Mouse (Mus musculus): ENCODE results near the gene Dbr1. TPM values are rescaled to one million over a fixed set of nuclear protein-coding genes. Genes with fewer than 3 reads are reported as not detected.
A peak's percentile ranks its signal among the peaks of the same experiment; 100 is the strongest.
"Not testable (repeated sequence)": the region's sequence is repeated elsewhere in the genome, so short reads cannot be mapped to it uniquely, and the experiment has no call there.

Dbr1 gene
- polyA plus RNA-seq, 1 experiment from 2014 or later, result 31.1 TPM

DNA sequence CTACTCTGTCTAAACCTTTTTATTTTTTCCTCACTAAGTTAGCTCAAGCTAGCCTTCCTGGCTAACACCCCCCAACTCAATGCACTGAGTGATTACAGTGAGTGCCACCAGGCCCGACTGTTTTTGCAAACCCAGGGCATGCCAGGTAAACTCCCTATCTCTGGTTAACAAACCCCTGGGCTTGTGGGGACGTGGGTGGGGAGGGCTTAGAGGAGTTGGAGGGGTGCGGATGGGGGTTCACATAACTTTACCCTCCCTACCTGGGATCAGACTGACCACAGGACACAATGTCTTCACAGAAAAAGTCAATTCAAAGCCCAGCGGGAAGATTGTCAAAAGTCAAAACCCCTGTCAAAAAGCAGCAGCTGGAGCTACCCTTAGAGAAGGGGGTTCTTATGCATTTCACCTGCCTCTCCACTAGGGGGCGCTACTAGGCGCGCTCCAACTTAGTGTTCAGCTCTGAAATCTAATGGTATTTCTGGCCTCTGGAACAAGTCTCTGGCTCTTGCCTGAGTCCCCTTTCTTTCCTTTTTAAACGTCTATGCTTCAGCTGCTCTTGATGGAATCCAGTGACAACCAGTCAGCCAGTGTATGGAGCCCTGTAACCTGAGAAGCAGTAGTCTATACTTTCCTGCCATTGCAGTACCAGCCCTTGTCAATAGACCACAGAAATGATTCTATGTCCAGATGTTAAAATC lies 12.1 kb downstream of the Dbr1 start:
- WGBS, result 30% methylated on average over 8 of the region's 8 CpGs
- no peak overlapping the region for H3K9ac ChIP-seq (ENCODE audit: low read length)
- no peak overlapping the region for H3K27ac ChIP-seq (ENCODE audit: low read depth, low read length)
- H3K36me3 ChIP-seq (ENCODE audit: control insufficient read depth, insufficient read depth, low read length), result peaks cover 10% of the 10 kb centered on the region
- no peak for ATAC-seq (ENCODE audit: insufficient read depth, low FRiP score, low TSS enrichment)
- no peak overlapping the region for H3K4me3 ChIP-seq (ENCODE audit: low read depth, low read length)
- H3K27me3 ChIP-seq (ENCODE audit: control insufficient read depth, insufficient read depth, low read length), result no peaks in the 10 kb centered on the region
- peak; percentile 64 for DNase-seq (ENCODE audit: low spot score)
- no peak overlapping the region for H3K4me2 ChIP-seq (ENCODE audit: low read depth)
- no peaks in the 10 kb centered on the region for H3K9me3 ChIP-seq (ENCODE audit: control insufficient read depth, low read length)
- H3K4me1 ChIP-seq (ENCODE audit: control insufficient read depth, insufficient read depth, low read length), result no peaks in the 10 kb centered on the region

- 83% methylated on average over 8 of the region's 8 CpGs for WGBS
- no peaks in the 10 kb centered on the region for H3K9me3 ChIP-seq (ENCODE audit: control insufficient read depth, low read length)
- H3K4me1 ChIP-seq (ENCODE audit: control insufficient read depth, insufficient read depth, low read length), result no peaks in the 10 kb centered on the region
- H3K4me3 ChIP-seq (ENCODE audit: low read depth, low read length), result no peak overlapping the region
- H3K27ac ChIP-seq (ENCODE audit: low read depth, low read length), result no peak overlapping the region
- ATAC-seq (ENCODE audit: insufficient read depth, low FRiP score, low TSS enrichment), result no peak
- no peak for DNase-seq (ENCODE audit: low spot score)
- no peak overlapping the region for H3K9ac ChIP-seq (ENCODE audit: low read length)
- H3K27me3 ChIP-seq (ENCODE audit: control insufficient read depth, insufficient read depth, low read length), result no peaks in the 10 kb centered on the region
- no peaks in the 10 kb centered on the region for H3K36me3 ChIP-seq (ENCODE audit: control insufficient read depth, insufficient read depth, low read length)
- no peak overlapping the region for H3K4me2 ChIP-seq (ENCODE audit: low read depth)
Observed at GRCm38 (mm10) chr9:99591144-99591543, 15.5 kb downstream of the Dbr1 start.

DNA sequence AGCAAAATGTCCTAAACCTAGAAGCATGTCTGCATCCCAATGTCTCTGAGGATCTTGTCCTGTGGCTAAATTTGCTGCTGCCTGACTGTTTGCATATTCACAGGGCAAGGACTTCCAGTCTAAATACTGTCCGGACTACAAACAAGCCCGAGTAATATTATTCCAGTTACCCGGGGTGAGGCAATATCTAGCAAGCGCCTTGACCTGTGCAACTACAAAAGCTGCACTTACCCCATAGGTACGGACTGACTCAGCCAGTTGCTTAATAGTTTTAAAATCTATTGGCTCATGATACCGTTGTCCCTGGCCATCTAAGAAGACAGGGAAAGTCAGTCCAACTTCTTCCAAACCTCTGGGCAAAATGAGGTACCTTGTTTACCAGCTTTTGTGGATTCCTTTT lies 23.5 kb downstream of the Dbr1 start:
- H3K36me3 ChIP-seq (ENCODE audit: control insufficient read depth, insufficient read depth, low read length); ATAC-seq (ENCODE audit: insufficient read depth, low FRiP score, low TSS enrichment); H3K4me2 ChIP-seq (ENCODE audit: low read depth); H3K27me3 ChIP-seq (ENCODE audit: control insufficient read depth, insufficient read depth, low read length); H3K4me1 ChIP-seq (ENCODE audit: control insufficient read depth, insufficient read depth, low read length); H3K9ac ChIP-seq (ENCODE audit: low read length); H3K27ac ChIP-seq (ENCODE audit: low read depth, low read length); H3K4me3 ChIP-seq (ENCODE audit: low read depth, low read length); H3K9me3 ChIP-seq (ENCODE audit: control insufficient read depth, low read length); DNase-seq (ENCODE audit: low spot score): not testable (repeated sequence)
- WGBS, result 96% methylated on average over 6 of the region's 6 CpGs

- WGBS, result 83% methylated on average over 2 of the region's 2 CpGs
- DNase-seq (ENCODE audit: low spot score) (no peak), ATAC-seq (ENCODE audit: insufficient read depth, low FRiP score, low TSS enrichment) (no peak)
- Histone ChIP-seq H3K36me3 (ENCODE audit: control insufficient read depth, insufficient read depth, low read length) (no peaks in the 10 kb centered on the region), H3K9me3 (ENCODE audit: control insufficient read depth, low read length) (no peaks in the 10 kb centered on the region), H3K4me2 (ENCODE audit: low read depth) (no peak overlapping the region), H3K4me1 (ENCODE audit: control insufficient read depth, insufficient read depth, low read length) (no peaks in the 10 kb centered on the region), H3K9ac (ENCODE audit: low read length) (no peak overlapping the region), H3K27me3 (ENCODE audit: control insufficient read depth, insufficient read depth, low read length) (no peaks in the 10 kb centered on the region), H3K4me3 (ENCODE audit: low read depth, low read length) (no peak overlapping the region), H3K27ac (ENCODE audit: low read depth, low read length) (no peak overlapping the region)
Observed at GRCm38 (mm10) chr9:99603566-99603965, 28.0 kb downstream of the Dbr1 start.

- Histone ChIP-seq H3K27me3 (ENCODE audit: control insufficient read depth, insufficient read depth, low read length) (no peaks in the 10 kb centered on the region), H3K36me3 (ENCODE audit: control insufficient read depth, insufficient read depth, low read length) (no peaks in the 10 kb centered on the region), H3K9ac (ENCODE audit: low read length) (no peak within 1 kb of the TSS), H3K4me3 (ENCODE audit: low read depth, low read length) (no peak within 1 kb of the TSS), H3K9me3 (ENCODE audit: control insufficient read depth, low read length) (no peaks in the 10 kb centered on the region), H3K4me2 (ENCODE audit: low read depth) (no peak within 1 kb of the TSS), H3K4me1 (ENCODE audit: control insufficient read depth, insufficient read depth, low read length) (no peaks in the 10 kb centered on the region), H3K27ac (ENCODE audit: low read depth, low read length) (no peak within 1 kb of the TSS)
- DNase-seq (ENCODE audit: low spot score) (no peak), ATAC-seq (ENCODE audit: insufficient read depth, low FRiP score, low TSS enrichment) (no peak)
- 67% methylated on average over 2 of the region's 2 CpGs for WGBS
Observed at GRCm38 (mm10) chr9:99612202-99612601, 36.6 kb downstream of the Dbr1 start, which contains the start of gene A4gnt. TSS of gene A4gnt (plus strand) at chr9:99612502.

DNA sequence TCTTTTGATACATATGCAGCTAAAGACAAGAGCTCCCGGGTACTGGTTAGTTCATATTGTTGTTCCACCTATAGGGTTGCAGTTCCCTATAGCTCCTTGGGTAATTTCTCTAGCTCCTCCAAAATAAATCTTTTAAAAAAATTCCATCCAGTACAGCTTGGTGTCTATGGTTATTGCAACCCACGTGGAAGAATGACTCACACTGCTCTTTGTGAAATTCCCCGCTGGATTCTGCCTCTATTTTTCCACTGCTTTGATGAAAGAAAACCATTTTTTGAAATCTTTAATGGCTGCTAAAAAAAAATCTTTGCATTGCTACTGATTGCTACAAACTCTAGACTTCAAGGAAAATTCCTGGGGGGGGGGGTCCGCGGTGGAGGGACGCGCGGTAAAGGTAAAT lies 44.1 kb downstream of the Dbr1 start:
- Histone ChIP-seq H3K4me1 (ENCODE audit: control insufficient read depth, insufficient read depth, low read length) (no peaks in the 10 kb centered on the region), H3K36me3 (ENCODE audit: control insufficient read depth, insufficient read depth, low read length) (no peaks in the 10 kb centered on the region), H3K4me3 (ENCODE audit: low read depth, low read length) (no peak overlapping the region), H3K9ac (ENCODE audit: low read length) (no peak overlapping the region), H3K9me3 (ENCODE audit: control insufficient read depth, low read length) (no peaks in the 10 kb centered on the region), H3K4me2 (ENCODE audit: low read depth) (no peak overlapping the region), H3K27ac (ENCODE audit: low read depth, low read length) (no peak overlapping the region), H3K27me3 (ENCODE audit: control insufficient read depth, insufficient read depth, low read length) (no peaks in the 10 kb centered on the region)
- ATAC-seq (ENCODE audit: insufficient read depth, low FRiP score, low TSS enrichment) (no peak), DNase-seq (ENCODE audit: low spot score) (no peak)
- 95% methylated on average over 7 of the region's 8 CpGs for WGBS

DNA sequence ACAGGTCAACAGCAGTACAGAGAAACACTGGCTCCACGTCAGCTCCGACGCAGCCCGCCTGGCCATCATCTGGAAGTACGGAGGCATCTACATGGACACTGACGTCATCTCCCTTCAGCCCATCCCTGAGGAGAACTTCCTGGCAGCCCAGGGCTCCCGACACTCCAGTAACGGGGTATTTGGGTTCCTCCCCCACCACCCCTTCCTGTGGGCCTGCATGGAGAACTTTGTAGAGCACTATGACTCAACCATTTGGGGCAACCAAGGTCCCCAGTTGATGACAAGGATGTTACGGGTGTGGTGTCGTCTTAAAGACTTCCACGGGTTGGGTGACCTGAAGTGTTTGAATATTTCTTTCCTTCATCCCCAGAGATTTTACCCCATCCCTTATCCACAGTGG lies 44.6 kb downstream of the Dbr1 start:
- WGBS, result 94% methylated on average over 11 of the region's 11 CpGs
- DNase-seq (ENCODE audit: low spot score) (no peak), ATAC-seq (ENCODE audit: insufficient read depth, low FRiP score, low TSS enrichment) (no peak)
- Histone ChIP-seq H3K4me3 (ENCODE audit: low read depth, low read length) (no peak overlapping the region), H3K9ac (ENCODE audit: low read length) (no peak overlapping the region), H3K4me1 (ENCODE audit: control insufficient read depth, insufficient read depth, low read length) (no peaks in the 10 kb centered on the region), H3K4me2 (ENCODE audit: low read depth) (no peak overlapping the region), H3K27me3 (ENCODE audit: control insufficient read depth, insufficient read depth, low read length) (no peaks in the 10 kb centered on the region), H3K9me3 (ENCODE audit: control insufficient read depth, low read length) (no peaks in the 10 kb centered on the region), H3K36me3 (ENCODE audit: control insufficient read depth, insufficient read depth, low read length) (no peaks in the 10 kb centered on the region), H3K27ac (ENCODE audit: low read depth, low read length) (no peak overlapping the region)

DNA sequence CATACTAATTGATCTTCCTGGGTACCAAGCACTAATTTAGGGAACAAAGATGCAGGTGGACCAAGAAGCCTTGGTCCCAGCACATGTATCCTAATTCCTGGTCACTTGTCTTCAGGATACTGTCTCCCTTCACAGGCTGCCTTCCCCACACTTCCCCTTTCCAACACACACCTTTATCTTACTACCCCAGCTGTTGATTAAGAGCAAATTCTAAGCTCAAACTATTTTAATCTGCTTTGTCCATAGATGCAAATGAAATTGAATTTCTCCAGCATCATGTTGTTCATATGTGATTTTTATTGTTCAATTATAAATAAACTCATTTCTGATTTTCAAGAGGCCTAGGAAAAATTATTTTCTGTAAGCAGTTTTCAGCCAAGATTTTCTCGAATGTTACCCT lies 46.4 kb downstream of the Dbr1 start:
- H3K27ac ChIP-seq (ENCODE audit: low read depth, low read length), result no peak overlapping the region
- H3K36me3 ChIP-seq (ENCODE audit: control insufficient read depth, insufficient read depth, low read length), result no peaks in the 10 kb centered on the region
- no peaks in the 10 kb centered on the region for H3K4me1 ChIP-seq (ENCODE audit: control insufficient read depth, insufficient read depth, low read length)
- no peak overlapping the region for H3K9ac ChIP-seq (ENCODE audit: low read length)
- H3K4me2 ChIP-seq (ENCODE audit: low read depth), result no peak overlapping the region
- no peaks in the 10 kb centered on the region for H3K27me3 ChIP-seq (ENCODE audit: control insufficient read depth, insufficient read depth, low read length)
- no peak overlapping the region for H3K4me3 ChIP-seq (ENCODE audit: low read depth, low read length)
- no peak for ATAC-seq (ENCODE audit: insufficient read depth, low FRiP score, low TSS enrichment)
- 88% methylated on average over 1 of the region's 1 CpGs for WGBS
- H3K9me3 ChIP-seq (ENCODE audit: control insufficient read depth, low read length), result no peaks in the 10 kb centered on the region
- no peak for DNase-seq (ENCODE audit: low spot score)

- H3K9ac ChIP-seq (ENCODE audit: low read length), result no peak overlapping the region
- WGBS, result 68% methylated on average over 2 of the region's 2 CpGs
- H3K9me3 ChIP-seq (ENCODE audit: control insufficient read depth, low read length), result no peaks in the 10 kb centered on the region
- DNase-seq (ENCODE audit: low spot score) (no peak), ATAC-seq (ENCODE audit: insufficient read depth, low FRiP score, low TSS enrichment) (no peak)
- H3K4me1 ChIP-seq (ENCODE audit: control insufficient read depth, insufficient read depth, low read length), result no peaks in the 10 kb centered on the region
- no peaks in the 10 kb centered on the region for H3K36me3 ChIP-seq (ENCODE audit: control insufficient read depth, insufficient read depth, low read length)
- no peaks in the 10 kb centered on the region for H3K27me3 ChIP-seq (ENCODE audit: control insufficient read depth, insufficient read depth, low read length)
- H3K4me3 ChIP-seq (ENCODE audit: low read depth, low read length), result no peak overlapping the region
- no peak overlapping the region for H3K4me2 ChIP-seq (ENCODE audit: low read depth)
- H3K27ac ChIP-seq (ENCODE audit: low read depth, low read length), result no peak overlapping the region
Observed at GRCm38 (mm10) chr9:99622966-99623365, 47.4 kb downstream of the Dbr1 start.

All from neural tube, embryonic 11.5 days (tissue).